Mouse (Mus musculus) embryonic fibroblast, embryonic 13.5 days (primary cell): Measurements from ENCODE around the gene 1810024B03Rik.

ENCODE experiments used
- CTCF ChIP-seq: IDR thresholded peaks from 2 replicates; pipeline ENCODE4 v1.5.1; 2011; ENCODE audit warnings: mild to moderate bottlenecking, control low read depth, low read length, moderate library complexity, borderline replicate concordance; ENCODE audit not compliant: insufficient read depth
- POLR2A ChIP-seq: IDR thresholded peaks from 2 replicates; pipeline ENCODE4 v1.6.1; 2011; ENCODE audit warnings: low read depth, mild to moderate bottlenecking, control low read depth, low read length, moderate library complexity

- TF ChIP-seq CTCF (no peak), POLR2A (peak; percentile 91)
Measured at GRCm38 (mm10) chr2:127143158-127144063, 64.7 kb downstream of the 1810024B03Rik start, which contains the start of gene Itpripl1.
